Mouse (Mus musculus): ENCODE data around the gene Pole2. TPM values are rescaled to one million over a fixed set of nuclear protein-coding genes. Genes with fewer than 3 reads are reported as not detected.
A peak's percentile ranks its signal among the peaks of the same experiment; 100 is the strongest.

Gene Pole2
- total and polyA plus RNA-seq, 3 experiments = 14.4 to 89.5 (median 18.0) TPM

- H3K4me3 ChIP-seq (ENCODE audit: control insufficient read depth in 1 of 2, insufficient read depth in 1 of 2, low read depth in 2 of 2, low read length in 2 of 2) = no peak overlapping the region
- H3K79me2 ChIP-seq (ENCODE audit: control insufficient read depth, insufficient read depth, low read length, poor library complexity) = peaks cover 32% of the 10 kb centered on the region
- no peaks in the 10 kb centered on the region for H3K9me3 ChIP-seq (replicated peaks; ENCODE audit: insufficient read depth, low read length)
- no peak overlapping the region for H3K27ac ChIP-seq (ENCODE audit: control insufficient read depth, low read depth, low read length)
- TF ChIP-seq USF1 (IDR thresholded peaks at IDR 0.05; ENCODE audit: low read depth, low read length) = no peak
- no peak for TF ChIP-seq CHD2 (IDR thresholded peaks at IDR 0.05; ENCODE audit: low read length)
- no peak for TF ChIP-seq MXI1 (IDR thresholded peaks at IDR 0.05; ENCODE audit: low read depth, low read length)
- 0 out of 2 replicates have a peak, but pooled peaks have one; percentile 0 for TF ChIP-seq HCFC1 (IDR thresholded peaks at IDR 0.05; ENCODE audit: low read depth, low read length)
- TF ChIP-seq RCOR1 (IDR thresholded peaks at IDR 0.05; ENCODE audit: low read depth, low read length) = no peak
- no peak for TF ChIP-seq MAZ (IDR thresholded peaks at IDR 0.05; ENCODE audit: low read depth, low read length)
- TF ChIP-seq MAFK (IDR thresholded peaks at IDR 0.05; ENCODE audit: borderline replicate concordance, low read depth, low read length) = no peak
- TF ChIP-seq E2F4 (IDR thresholded peaks at IDR 0.05; ENCODE audit: borderline replicate concordance, low read depth, low read length) = no peak
- no peak for TF ChIP-seq POLR2AphosphoS5 (IDR thresholded peaks at IDR 0.05; ENCODE audit: borderline replicate concordance, low read depth, low read length)
- H3K36me3 ChIP-seq (ENCODE audit: control insufficient read depth in 1 of 2, insufficient read depth in 2 of 2, low read length in 2 of 2) = peaks cover 6 to 24% of the 10 kb centered on the region in 2 experiments
- no peaks in the 10 kb centered on the region for H3K27me3 ChIP-seq (ENCODE audit: control insufficient read depth in 1 of 2, insufficient read depth in 2 of 2, low read length in 2 of 2)
- no peak for DNase-seq (ENCODE audit: low read depth, low spot score)
- H3K4me1 ChIP-seq (ENCODE audit: control insufficient read depth in 1 of 2, insufficient read depth in 2 of 2, low read length in 2 of 2) = peaks cover 8 to 15% of the 10 kb centered on the region in 2 experiments
- H3K9ac ChIP-seq (ENCODE audit: control insufficient read depth, low read depth, low read length, poor library complexity, severe bottlenecking) = no peak overlapping the region
Observed at GRCm38 (mm10) chr12:69190074-69190473, 37.9 kb downstream of the Pole2 start.

DNA sequence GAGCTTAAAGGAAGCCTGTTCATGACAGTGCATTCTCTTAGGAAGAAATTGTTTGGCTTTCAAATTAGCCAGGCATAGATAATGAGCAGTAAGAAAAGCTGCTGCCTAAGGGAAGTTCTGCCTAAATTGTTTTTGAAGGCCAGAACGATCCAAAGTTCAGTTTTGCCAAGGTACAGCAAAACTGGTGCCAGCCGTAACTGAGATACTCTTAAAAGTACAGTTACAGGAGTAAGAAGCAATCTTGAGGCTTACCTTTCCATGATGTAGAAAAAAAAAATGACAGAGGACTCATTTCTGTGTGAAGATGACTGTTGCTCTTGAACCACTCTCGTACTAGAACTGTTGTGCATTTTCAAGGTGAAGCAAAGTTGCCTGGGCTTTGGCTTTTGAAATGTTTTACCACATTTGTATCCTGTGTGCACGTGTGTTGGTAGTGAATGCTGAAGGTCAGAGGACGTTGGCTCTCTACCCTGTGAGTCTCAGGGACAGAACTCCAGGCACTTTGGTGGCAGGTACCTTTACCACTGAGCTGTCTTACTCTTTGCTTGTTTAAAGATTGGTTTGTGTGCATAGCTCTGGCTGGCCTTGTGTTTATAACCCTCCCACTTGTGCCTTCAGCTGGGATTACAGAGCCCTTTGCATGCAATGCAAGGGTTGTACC is 41.1 kb downstream of the Pole2 start:
- Histone ChIP-seq H3K4me1 (ENCODE audit: control insufficient read depth in 1 of 2, insufficient read depth in 2 of 2, low read length in 2 of 2) (peaks cover 7 to 10% of the 10 kb centered on the region in 2 experiments), H3K9ac (ENCODE audit: control insufficient read depth, low read depth, low read length, poor library complexity, severe bottlenecking) (peak overlapping the region; percentile 20), H3K27ac (ENCODE audit: control insufficient read depth, low read depth, low read length) (0 out of 2 replicates have a peak overlapping the region, but pooled peaks have one; percentile 1), H3K9me3 (replicated peaks; ENCODE audit: insufficient read depth, low read length) (no peaks in the 10 kb centered on the region), H3K36me3 (ENCODE audit: control insufficient read depth in 1 of 2, insufficient read depth in 2 of 2, low read length in 2 of 2) (peaks cover 9 to 26% of the 10 kb centered on the region in 2 experiments), H3K27me3 (ENCODE audit: control insufficient read depth in 1 of 2, insufficient read depth in 2 of 2, low read length in 2 of 2) (no peaks in the 10 kb centered on the region), H3K4me3 (ENCODE audit: control insufficient read depth in 1 of 2, insufficient read depth in 1 of 2, low read depth in 2 of 2, low read length in 2 of 2) (peak overlapping the region; percentile 19 to 96), H3K79me2 (ENCODE audit: control insufficient read depth, insufficient read depth, low read length, poor library complexity) (peaks cover 52% of the 10 kb centered on the region)
- no peak for TF ChIP-seq RCOR1 (IDR thresholded peaks at IDR 0.05; ENCODE audit: low read depth, low read length)
- 0 out of 2 replicates have a peak, but pooled peaks have one; percentile 23 for TF ChIP-seq POLR2AphosphoS2 (IDR thresholded peaks at IDR 0.05; ENCODE audit: low read length)
- no peak for DNase-seq (ENCODE audit: low read depth, low spot score)

GRCm38 (mm10) chr12:69185371-69185770 is 42.6 kb downstream of the Pole2 start:
- H3K79me2 ChIP-seq (ENCODE audit: control insufficient read depth, insufficient read depth, low read length, poor library complexity) = peaks cover 52% of the 10 kb centered on the region
- peak; percentile 42 for DNase-seq (ENCODE audit: low read depth, low spot score)
- H3K9me3 ChIP-seq (replicated peaks; ENCODE audit: insufficient read depth, low read length) = no peaks in the 10 kb centered on the region
- H3K27ac ChIP-seq (ENCODE audit: control insufficient read depth, low read depth, low read length) = peak overlapping the region; percentile 63
- H3K4me3 ChIP-seq (ENCODE audit: control insufficient read depth in 1 of 2, insufficient read depth in 1 of 2, low read depth in 2 of 2, low read length in 2 of 2) = peak overlapping the region; percentile 88 to 96
- H3K9ac ChIP-seq (ENCODE audit: control insufficient read depth, low read depth, low read length, poor library complexity, severe bottlenecking) = peak overlapping the region; percentile 99
- peaks cover 12 to 28% of the 10 kb centered on the region in 2 experiments for H3K36me3 ChIP-seq (ENCODE audit: control insufficient read depth in 1 of 2, insufficient read depth in 2 of 2, low read length in 2 of 2)
- no peak for TF ChIP-seq TBP (IDR thresholded peaks at IDR 0.05; ENCODE audit: low read depth, low read length)
- no peak for TF ChIP-seq MEF2A (IDR thresholded peaks at IDR 0.05; ENCODE audit: extremely low read depth, insufficient replicate concordance, low read depth, low read length, poor library complexity, severe bottlenecking)
- 0 out of 2 replicates have a peak, but pooled peaks have one; percentile 0 for TF ChIP-seq TCF12 (IDR thresholded peaks at IDR 0.05; ENCODE audit: low read depth, low read length)
- no peak for TF ChIP-seq USF1 (IDR thresholded peaks at IDR 0.05; ENCODE audit: low read depth, low read length)
- TF ChIP-seq ZNF384 (IDR thresholded peaks at IDR 0.05; ENCODE audit: low read depth, low read length) = no peak
- no peak for TF ChIP-seq ZKSCAN1 (IDR thresholded peaks at IDR 0.05; ENCODE audit: low read depth, low read length)
- no peak for TF ChIP-seq POLR2AphosphoS2 (IDR thresholded peaks at IDR 0.05; ENCODE audit: low read length)
- H3K27me3 ChIP-seq (ENCODE audit: control insufficient read depth in 1 of 2, insufficient read depth in 2 of 2, low read length in 2 of 2) = no peaks in the 10 kb centered on the region
- peaks cover 7 to 12% of the 10 kb centered on the region in 2 experiments for H3K4me1 ChIP-seq (ENCODE audit: control insufficient read depth in 1 of 2, insufficient read depth in 2 of 2, low read length in 2 of 2)

Measured in MEL (cell line).